Mouse (Mus musculus): ENCODE data around the gene Zbtb25.

The Zbtb25 gene

GRCm38 (mm10) chr12:76369206-76369977 is at the start of gene Zbtb25:
Zbtb25 (minus strand) TSS chr12:76369602.
- DNase-seq (ENCODE audit: low read depth): peak; percentile 94

GRCm38 (mm10) chr12:76418346-76418745 is 48.9 kb upstream of the Zbtb25 start:
- DNase-seq (ENCODE audit: low read depth): no peak

- DNase-seq (ENCODE audit: low read depth): no peak
Observed at GRCm38 (mm10) chr12:76417433-76417854, 48.0 kb upstream of the Zbtb25 start, which contains the start of gene Ppp1r36. Ppp1r36 (plus strand) TSS chr12:76417538.

- no peak for DNase-seq (ENCODE audit: low read depth)
Observed at GRCm38 (mm10) chr12:76415383-76416010, 46.1 kb upstream of the Zbtb25 start.

DNA sequence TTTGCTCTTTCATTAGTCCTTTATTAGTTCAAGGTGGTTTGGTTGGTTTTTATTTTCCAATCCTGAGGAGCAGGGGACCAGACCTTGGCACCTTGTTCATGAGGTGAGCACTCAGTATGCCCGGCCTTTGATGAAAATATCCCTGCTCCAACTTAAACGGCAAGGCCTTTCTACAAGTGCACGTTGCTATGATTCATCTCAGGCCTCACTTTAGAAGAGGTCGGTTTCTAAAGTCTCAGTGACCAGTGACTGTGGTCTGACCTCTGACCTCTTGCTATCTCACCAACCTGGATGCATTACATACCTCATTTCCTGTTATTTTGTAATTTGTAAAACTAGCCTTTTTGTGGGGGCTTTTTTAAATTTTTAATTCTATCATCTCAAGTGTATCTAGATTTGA is 39.8 kb upstream of the Zbtb25 start:
- no peak for DNase-seq (ENCODE audit: low read depth)

DNA sequence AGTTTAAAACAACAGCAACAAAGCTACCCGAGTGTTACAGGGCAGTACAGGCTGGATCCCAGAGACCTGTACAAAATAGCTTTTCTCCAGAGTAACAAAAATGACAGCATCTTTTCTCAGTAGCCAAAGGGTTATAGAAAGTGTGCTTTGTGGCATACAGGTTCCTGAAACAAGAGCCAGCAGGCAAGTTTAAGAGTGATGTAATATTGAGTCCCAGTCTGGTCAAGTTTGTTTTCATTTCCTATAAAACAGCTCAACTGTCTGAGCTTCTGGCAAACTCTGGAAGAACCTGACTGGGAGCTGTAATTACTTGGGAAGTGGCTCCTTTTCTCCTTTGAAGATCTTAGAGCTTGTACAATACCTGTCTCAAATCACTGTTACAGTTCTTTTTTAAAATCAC is 37.8 kb upstream of the Zbtb25 start:
- peak; percentile 13 for DNase-seq (ENCODE audit: low read depth)

GRCm38 (mm10) chr12:76405971-76406370 is 36.6 kb upstream of the Zbtb25 start:
- no peak for DNase-seq (ENCODE audit: low read depth)

GRCm38 (mm10) chr12:76405183-76405970 is 36.0 kb upstream of the Zbtb25 start:
- no peak for DNase-seq (ENCODE audit: low read depth)

- DNase-seq (ENCODE audit: low read depth): no peak
Observed at GRCm38 (mm10) chr12:76404836-76405182, 35.4 kb upstream of the Zbtb25 start.

GRCm38 (mm10) chr12:76403886-76404537 is 34.6 kb upstream of the Zbtb25 start, which contains the start of gene Hspa2:
Hspa2 (plus strand) TSS chr12:76404176.
- peak; percentile 100 for DNase-seq (ENCODE audit: low read depth)

DNA sequence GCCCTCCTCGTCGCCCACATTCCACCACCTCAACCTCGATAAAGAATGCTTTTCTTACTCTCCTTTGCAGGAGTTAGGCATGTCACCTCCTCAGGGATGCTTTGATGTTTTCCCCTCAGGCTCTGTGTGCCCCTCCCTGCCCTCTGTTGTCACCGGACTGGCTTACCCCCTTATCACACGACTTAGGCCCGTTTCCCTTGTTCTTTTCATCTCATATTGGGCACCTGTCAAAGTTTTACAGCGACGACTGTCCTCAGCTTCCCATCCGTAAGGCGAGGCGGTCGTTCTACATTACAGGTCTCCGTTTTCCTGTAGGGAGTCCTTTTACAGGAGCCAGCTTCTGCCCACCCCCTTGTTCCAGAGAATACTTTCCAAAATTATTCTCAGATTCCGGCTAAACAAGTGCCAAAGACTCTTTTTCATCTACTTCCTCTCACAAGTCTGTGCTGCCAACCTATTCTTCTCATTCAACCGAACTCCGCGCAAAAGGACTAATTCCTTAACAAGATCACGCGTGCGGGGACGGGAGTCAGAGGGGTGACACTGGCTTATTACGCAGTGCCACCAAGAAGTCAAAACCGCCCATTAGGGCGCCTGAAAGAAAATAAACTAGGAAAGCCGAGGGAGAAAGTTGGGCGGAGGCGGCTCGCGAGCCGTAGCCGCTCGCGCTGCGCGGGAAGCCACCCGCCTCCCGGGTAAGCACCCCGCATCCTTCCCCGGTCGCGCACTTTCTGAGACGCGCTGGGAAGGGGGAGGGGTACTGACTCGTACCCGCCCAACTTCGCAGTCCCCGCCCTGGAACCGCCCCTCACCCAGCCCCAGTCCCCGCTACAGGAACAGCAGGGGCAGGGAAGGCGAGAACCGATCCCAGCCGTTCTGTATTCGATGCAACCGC is 33.8 kb upstream of the Zbtb25 start:
- no peak for DNase-seq (ENCODE audit: low read depth)

DNA sequence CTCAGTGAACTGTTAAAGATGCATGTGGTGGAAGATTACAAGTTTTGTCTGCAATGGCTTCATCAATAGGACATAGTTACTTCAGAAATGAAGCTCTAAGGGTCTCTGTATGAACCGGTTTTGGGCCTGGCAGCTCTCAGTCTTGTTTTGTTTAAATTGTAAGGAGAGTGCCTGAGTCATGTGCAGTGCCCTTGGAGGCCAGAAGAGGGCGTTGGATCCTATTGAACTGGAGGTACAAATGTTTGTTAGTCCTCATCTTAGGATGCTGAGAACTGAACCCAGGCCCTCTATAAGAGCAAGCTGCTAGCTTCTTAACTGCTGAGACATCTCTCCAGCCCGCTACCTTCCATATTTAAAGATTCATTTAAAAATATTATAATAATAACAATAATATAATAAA is 32.3 kb upstream of the Zbtb25 start:
- peak; percentile 39 for DNase-seq (ENCODE audit: low read depth)

GRCm38 (mm10) chr12:76397281-76397680 is 27.9 kb upstream of the Zbtb25 start:
- no peak for DNase-seq (ENCODE audit: low read depth)

- no peak for DNase-seq (ENCODE audit: low read depth)
Observed at GRCm38 (mm10) chr12:76392979-76393378, 23.6 kb upstream of the Zbtb25 start.

- no peak for DNase-seq (ENCODE audit: low read depth)
Observed at GRCm38 (mm10) chr12:76391595-76392271, 22.3 kb upstream of the Zbtb25 start.

DNA sequence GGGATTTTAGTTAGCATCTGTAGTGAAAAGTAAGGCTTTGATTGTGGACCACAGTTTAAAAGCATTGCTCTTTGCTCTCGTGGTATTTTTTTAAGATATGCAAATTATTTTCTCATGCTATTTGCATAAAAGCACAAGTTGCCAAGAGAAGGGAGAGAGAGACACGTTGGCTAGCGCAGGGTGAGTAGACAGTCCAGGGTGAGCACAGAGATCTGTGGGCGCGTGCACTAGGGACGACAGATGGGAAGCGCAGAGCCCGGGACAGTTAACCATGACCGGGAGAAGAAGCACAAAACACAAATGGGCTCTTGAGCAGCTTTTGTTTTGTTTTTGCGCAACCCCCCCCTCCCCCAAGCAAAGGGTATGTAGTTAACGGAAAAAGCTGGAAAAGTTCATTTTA is 19.4 kb upstream of the Zbtb25 start:
- no peak for DNase-seq (ENCODE audit: low read depth)

DNA sequence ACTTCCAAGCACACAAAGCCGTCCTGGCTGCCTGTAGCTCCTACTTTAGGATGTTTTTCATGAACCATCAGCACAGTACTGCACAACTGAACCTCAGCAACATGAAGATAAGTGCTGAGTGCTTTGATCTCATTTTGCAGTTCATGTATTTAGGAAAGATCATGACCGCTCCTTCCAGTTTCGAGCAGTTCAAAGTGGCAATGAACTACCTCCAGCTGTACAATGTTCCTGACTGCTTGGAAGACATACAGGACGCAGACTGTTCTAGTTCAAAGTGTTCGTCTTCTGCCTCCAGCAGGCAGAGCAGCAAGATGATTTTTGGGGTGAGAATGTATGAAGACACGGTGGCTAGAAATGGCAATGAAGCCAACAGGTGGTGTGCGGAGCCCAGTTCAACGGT is 15.9 kb upstream of the Zbtb25 start:
- no peak for DNase-seq (ENCODE audit: low read depth)

DNA sequence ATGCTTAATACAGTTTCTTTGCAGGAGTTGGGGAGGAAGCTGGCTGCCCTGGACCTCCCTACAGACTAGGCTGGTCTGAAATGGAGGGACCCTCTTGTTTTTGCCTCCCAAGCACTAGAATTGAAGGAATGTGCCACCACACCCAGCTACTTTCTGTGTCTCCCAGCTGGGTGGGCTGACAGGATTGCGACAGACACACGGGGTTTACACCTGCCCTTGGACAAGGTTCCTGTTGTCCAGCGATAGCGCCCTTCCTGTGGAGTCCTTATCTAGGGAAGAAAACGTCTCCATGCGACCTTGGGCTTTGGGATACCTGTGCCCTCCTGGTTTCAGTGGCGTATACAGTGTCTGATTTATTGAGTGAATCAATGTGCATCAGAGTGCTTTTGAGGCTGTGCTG is 10.7 kb upstream of the Zbtb25 start:
- DNase-seq (ENCODE audit: low read depth): no peak

- peak; percentile 30 for DNase-seq (ENCODE audit: low read depth)
Observed at GRCm38 (mm10) chr12:76378556-76378955, 9.2 kb upstream of the Zbtb25 start.

DNA sequence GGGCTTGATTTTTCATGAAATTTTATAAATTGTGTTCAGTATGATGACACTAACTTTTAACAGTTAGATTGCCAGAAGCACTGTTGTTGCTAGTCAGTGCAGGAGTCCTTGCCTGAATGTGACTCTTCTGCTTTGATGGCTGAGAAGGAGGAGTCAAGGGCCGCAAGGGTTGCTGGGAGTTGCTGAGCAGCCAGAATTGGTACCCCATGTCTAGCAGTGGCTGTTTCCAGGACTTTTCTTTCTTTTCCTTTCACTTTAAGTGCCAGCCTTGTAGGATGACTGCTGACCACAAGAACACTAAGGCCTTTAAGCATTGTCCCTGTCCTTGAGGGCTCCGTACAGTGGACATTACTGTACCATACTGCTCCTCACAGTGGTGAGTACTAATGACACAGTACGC is 8.3 kb upstream of the Zbtb25 start:
- no peak for DNase-seq (ENCODE audit: low read depth)

- DNase-seq (ENCODE audit: low read depth): no peak
Observed at GRCm38 (mm10) chr12:76377059-76377458, 7.7 kb upstream of the Zbtb25 start.
